Mouse (Mus musculus) thymus, adult 2 months (tissue): Measurements from ENCODE around the gene Chd9.

Experiments
- CTCF ChIP-seq: fragments of 200-500 bp; IDR thresholded peaks from 2 replicates; pipeline ENCODE4 v1.5.1; 2012; ENCODE audit warnings: mild to moderate bottlenecking, control low read depth, low read length, moderate library complexity, borderline replicate concordance; ENCODE audit not compliant: control insufficient read depth, poor library complexity, insufficient read depth; ENCODE audit errors: extremely low read depth
- POLR2A ChIP-seq: fragments of 200-500 bp; IDR thresholded peaks from 2 replicates; pipeline ENCODE4 v1.6.1; 2012; ENCODE audit warnings: mild to moderate bottlenecking, low read length, control low read depth, moderate library complexity; ENCODE audit not compliant: control insufficient read depth, poor library complexity, insufficient read depth; ENCODE audit errors: extremely low read depth

GRCm38 (mm10) chr8:90813602-90814320 lies 14.4 kb upstream of the Chd9 start:
- TF ChIP-seq POLR2A: no peak
- TF ChIP-seq CTCF: no peak
